Mouse (Mus musculus) liver, postnatal 0 days (tissue): ENCODE data around the gene Dennd4c.

Experiments used
- CTCF ChIP-seq: sonication (generic); IDR thresholded peaks from 2 replicates; pipeline ENCODE4 v1.5.1; 2016; ENCODE audit warnings: antibody characterized with exemption, low read depth
- EP300 ChIP-seq: IDR thresholded peaks from 2 replicates; pipeline ENCODE4 v1.6.1; 2016; ENCODE audit warnings: antibody characterized with exemption, low read depth, mild to moderate bottlenecking

- TF ChIP-seq CTCF (no peak), EP300 (no peak)
These were observed 38.2 kb upstream of the Dennd4c start for GRCm38 (mm10) chr4:86710034-86710650.
